Mouse (Mus musculus) CH12.LX (cell line): ENCODE results near the gene Plekhn1. TPM values are rescaled to one million over a fixed set of nuclear protein-coding genes. Genes with fewer than 3 reads are reported as not detected.
A peak's percentile ranks its signal among the peaks of the same experiment; 100 is the strongest.

Experiments
- DNase-seq: peaks from one replicate; pipeline ENCODE4 v3.0.0-alpha.2; 2013; ENCODE audit errors: extremely low read depth
- H3K27ac ChIP-seq: 2 replicates; pipeline ENCODE4 v1.5.1; 2012; ENCODE audit warnings: low read depth, mild to moderate bottlenecking, control low read depth, moderate library complexity; ENCODE audit not compliant: insufficient read depth
- H3K27me3 ChIP-seq: replicated peaks from 2 replicates; pipeline ENCODE3; 2012; ENCODE audit warnings: inconsistent platforms
- H3K36me3 ChIP-seq, 2 experiments: replicated peaks in 1 of 2; 2 replicates each; pipeline versions ENCODE3 to v1.6.1; 2012; ENCODE audit warnings: inconsistent platforms in 1 of 2, low read length in 1 of 2, mild to moderate bottlenecking in 1 of 2, mixed read lengths in 1 of 2, moderate library complexity in 1 of 2; ENCODE audit not compliant: control insufficient read depth in 1 of 2, insufficient read depth in 1 of 2
- H3K4me1 ChIP-seq, 2 experiments: 2 replicates each; pipeline ENCODE4 v1.6.1; 2012; ENCODE audit warnings: inconsistent platforms in 1 of 2, moderate library complexity in 1 of 2; ENCODE audit not compliant: insufficient read depth in 2 of 2, control insufficient read depth in 1 of 2
- H3K4me2 ChIP-seq: 2 replicates; pipeline ENCODE4 v1.6.1; 2012; ENCODE audit warnings: low read depth, mild to moderate bottlenecking, control low read depth; ENCODE audit not compliant: poor library complexity, insufficient read depth, severe bottlenecking
- H3K4me3 ChIP-seq, 3 experiments: fragments of 150-350 bp in 1 of 3; sonication (generic) in 1 of 3; replicated peaks in 1 of 3; 2 replicates each; pipeline versions ENCODE3 to v1.5.1; 2011 to 2012; ENCODE audit warnings: low read depth in 2 of 3, low read length in 2 of 3, mild to moderate bottlenecking in 2 of 3, moderate library complexity in 2 of 3, control low read depth in 1 of 3, improper control_type of control experiment in 1 of 3, inconsistent platforms in 1 of 3, mixed read lengths in 1 of 3; ENCODE audit not compliant: poor library complexity in 1 of 3
- H3K79me2 ChIP-seq: replicated peaks from 2 replicates; pipeline ENCODE4 v1.6.1; 2012; ENCODE audit warnings: mild to moderate bottlenecking, moderate library complexity; ENCODE audit not compliant: control insufficient read depth, poor library complexity, insufficient read depth, severe bottlenecking; ENCODE audit errors: extremely low read depth
- H3K9ac ChIP-seq: 2 replicates; pipeline ENCODE4 v1.6.1; 2012; ENCODE audit warnings: low read depth, mild to moderate bottlenecking, control low read depth, moderate library complexity; ENCODE audit not compliant: insufficient read depth
- H3K9me3 ChIP-seq: replicated peaks from 2 replicates; pipeline ENCODE3; 2012; ENCODE audit warnings: low read length, inconsistent platforms, mixed read lengths
- BHLHE40 ChIP-seq: IDR thresholded peaks from 2 replicates; pipeline ENCODE4 v1.6.1; 2011; ENCODE audit warnings: mild to moderate bottlenecking, low read depth, low read length, improper control_type of control experiment
- CHD1 ChIP-seq: IDR thresholded peaks from 2 replicates; pipeline ENCODE4 v1.6.1; 2012; ENCODE audit warnings: low read depth, low read length, improper control_type of control experiment, inconsistent platforms
- CHD2 ChIP-seq: IDR thresholded peaks from 2 replicates; pipeline ENCODE4 v1.6.1; 2011; ENCODE audit warnings: low read length, improper control_type of control experiment
- CTCF ChIP-seq, 2 experiments: IDR thresholded peaks in 1 of 2; conservative IDR thresholded peaks in 1 of 2; 2 replicates each; pipeline ENCODE4 v1.5.1; 2011 to 2012; ENCODE audit warnings: low read depth in 2 of 2, low read length in 2 of 2, improper control_type of control experiment in 1 of 2, inconsistent platforms in 1 of 2, mild to moderate bottlenecking in 1 of 2, moderate library complexity in 1 of 2
- E2F4 ChIP-seq: IDR thresholded peaks from 2 replicates; pipeline ENCODE4 v1.6.1; 2011; ENCODE audit warnings: low read depth, low read length, improper control_type of control experiment; ENCODE audit not compliant: insufficient replicate concordance
- ELF1 ChIP-seq: IDR thresholded peaks from 2 replicates; pipeline ENCODE4 v1.6.1; 2014; ENCODE audit warnings: low read depth, mild to moderate bottlenecking, inconsistent platforms, low read length, improper control_type of control experiment
- EP300 ChIP-seq: IDR thresholded peaks from 2 replicates; pipeline ENCODE4 v1.6.1; 2011; ENCODE audit warnings: low read length, improper control_type of control experiment
- GABPA ChIP-seq: IDR thresholded peaks from 2 replicates; pipeline ENCODE4 v1.6.1; 2012; ENCODE audit warnings: low read depth, low read length, improper control_type of control experiment, inconsistent platforms; ENCODE audit not compliant: insufficient replicate concordance
- HCFC1 ChIP-seq: IDR thresholded peaks from 2 replicates; pipeline ENCODE4 v1.6.1; 2012; ENCODE audit warnings: low read depth, mild to moderate bottlenecking, inconsistent platforms, low read length, improper control_type of control experiment
- IRF4 ChIP-seq: IDR thresholded peaks from 2 replicates; pipeline ENCODE4 v1.6.1; 2014; ENCODE audit warnings: low read depth, mild to moderate bottlenecking, inconsistent platforms, low read length, improper control_type of control experiment
- JUND ChIP-seq: conservative IDR thresholded peaks from 2 replicates; pipeline ENCODE4 v1.6.1; 2011; ENCODE audit warnings: low read depth, low read length, improper control_type of control experiment
- KAT2A ChIP-seq: IDR thresholded peaks from 2 replicates; pipeline ENCODE4 v1.6.1; 2012; ENCODE audit warnings: low read length, improper control_type of control experiment, inconsistent platforms; ENCODE audit not compliant: insufficient replicate concordance
- MAFK ChIP-seq: IDR thresholded peaks from 2 replicates; pipeline ENCODE4 v1.6.1; 2011; ENCODE audit warnings: low read length, improper control_type of control experiment; ENCODE audit not compliant: insufficient replicate concordance
- MAX ChIP-seq: IDR thresholded peaks from 2 replicates; pipeline ENCODE4 v1.6.1; 2011; ENCODE audit warnings: low read length, improper control_type of control experiment
- MAZ ChIP-seq: IDR thresholded peaks from 2 replicates; pipeline ENCODE4 v1.6.1; 2012; ENCODE audit warnings: low read depth, mild to moderate bottlenecking, inconsistent platforms, low read length, improper control_type of control experiment, moderate library complexity
- MEF2A ChIP-seq: IDR thresholded peaks from 2 replicates; pipeline ENCODE4 v1.6.1; 2014; ENCODE audit warnings: low read depth, mild to moderate bottlenecking, inconsistent platforms, low read length, improper control_type of control experiment, borderline replicate concordance
- MXI1 ChIP-seq: IDR thresholded peaks from 2 replicates; pipeline ENCODE4 v1.6.1; 2011; ENCODE audit warnings: mild to moderate bottlenecking, low read depth, low read length, improper control_type of control experiment
- MYC ChIP-seq: IDR thresholded peaks from 2 replicates; pipeline ENCODE4 v1.6.1; 2011; ENCODE audit warnings: low read depth, mild to moderate bottlenecking, improper control_type of control experiment, low read length
- NELFE ChIP-seq: IDR thresholded peaks from 2 replicates; pipeline ENCODE4 v1.6.1; 2011; ENCODE audit warnings: low read depth, low read length, improper control_type of control experiment
- NRF1 ChIP-seq: IDR thresholded peaks from 2 replicates; pipeline ENCODE4 v1.6.1; 2014; ENCODE audit warnings: low read depth, mild to moderate bottlenecking, inconsistent platforms, low read length, improper control_type of control experiment, moderate library complexity
- PAX5 ChIP-seq: IDR thresholded peaks from 2 replicates; pipeline ENCODE4 v1.6.1; 2012; ENCODE audit warnings: low read length, inconsistent platforms, mixed read lengths
- POLR2A ChIP-seq: IDR thresholded peaks from 2 replicates; pipeline ENCODE4 v1.6.1; 2011; ENCODE audit warnings: low read depth, mild to moderate bottlenecking, improper control_type of control experiment, low read length
- POLR2AphosphoS2 ChIP-seq: IDR thresholded peaks from 2 replicates; pipeline ENCODE4 v1.6.1; 2011; ENCODE audit warnings: low read depth, low read length, improper control_type of control experiment
- RAD21 ChIP-seq: IDR thresholded peaks from 2 replicates; pipeline ENCODE4 v1.6.1; 2011; ENCODE audit warnings: low read depth, mild to moderate bottlenecking, low read length, improper control_type of control experiment, moderate library complexity
- RCOR1 ChIP-seq: conservative IDR thresholded peaks from 2 replicates; pipeline ENCODE4 v1.6.1; 2012; ENCODE audit warnings: low read depth, mild to moderate bottlenecking, inconsistent platforms, low read length, improper control_type of control experiment
- SIN3A ChIP-seq: IDR thresholded peaks from 2 replicates; pipeline ENCODE4 v1.6.1; 2012; ENCODE audit warnings: low read length, improper control_type of control experiment, inconsistent platforms
- SMC3 ChIP-seq: IDR thresholded peaks from 2 replicates; pipeline ENCODE4 v1.6.1; 2011; ENCODE audit warnings: low read depth, low read length, improper control_type of control experiment
- TBP ChIP-seq: conservative IDR thresholded peaks from 2 replicates; pipeline ENCODE4 v1.6.1; 2011; ENCODE audit warnings: low read depth, low read length, improper control_type of control experiment
- TCF12 ChIP-seq: IDR thresholded peaks from 2 replicates; pipeline ENCODE4 v1.6.1; 2014; ENCODE audit warnings: low read depth, mild to moderate bottlenecking, inconsistent platforms, low read length, improper control_type of control experiment
- UBTF ChIP-seq: IDR thresholded peaks from 2 replicates; pipeline ENCODE4 v1.6.1; 2012; ENCODE audit warnings: low read depth, mild to moderate bottlenecking, inconsistent platforms, low read length, improper control_type of control experiment, moderate library complexity
- USF1 ChIP-seq: IDR thresholded peaks from 2 replicates; pipeline ENCODE4 v1.6.1; 2014; ENCODE audit warnings: low read depth, mild to moderate bottlenecking, inconsistent platforms, low read length, improper control_type of control experiment
- USF2 ChIP-seq: conservative IDR thresholded peaks from 2 replicates; pipeline ENCODE4 v1.6.1; 2011; ENCODE audit warnings: low read depth, low read length, improper control_type of control experiment
- ZKSCAN1 ChIP-seq: IDR thresholded peaks from 2 replicates; pipeline ENCODE4 v1.6.1; 2012; ENCODE audit warnings: low read depth, inconsistent platforms, low read length, improper control_type of control experiment, borderline replicate concordance
- ZMIZ1 ChIP-seq: IDR thresholded peaks from 2 replicates; pipeline ENCODE4 v1.6.1; 2012; ENCODE audit warnings: low read depth, mild to moderate bottlenecking, inconsistent platforms, low read length, improper control_type of control experiment
- ZNF384 ChIP-seq: IDR thresholded peaks from 2 replicates; pipeline ENCODE4 v1.6.1; 2012; ENCODE audit warnings: low read depth, low read length, improper control_type of control experiment, inconsistent platforms
- dilution Hi-C: fragments of 300-500 bp; cut with MboI; formaldehyde crosslinking; loops from 2 replicates; pipeline ENCODE4 v1.14.3; 2020; ENCODE audit warnings: low sequenced_read_pairs; ENCODE audit not compliant: extremely low pct_unique_long_range_greater_than_20kb, extremely low pct_ligation_motif_present
- in situ Hi-C: fragments of 300-500 bp; cut with MboI; formaldehyde crosslinking; loops from 3 replicates; pipeline ENCODE4 v1.14.3; 2019; ENCODE audit warnings: low sequenced_read_pairs, low pct_ligation_motif_present, low pct_unique_long_range_greater_than_20kb, mixed read lengths
- polyA plus RNA-seq: library from polyadenylated mRNA; unstranded; fragments of >175 nt; gene quantifications from 2 replicates; pipeline ENCODE4 v1.2.1, GENCODE M21; 2012; ENCODE audit warnings: low read depth; ENCODE audit not compliant: insufficient read length
- total RNA-seq, 2 experiments: library from RNA; depleted of rRNA; stranded (reverse); fragments of 300-350 nt in 1 of 2; fragments of >200 nt in 1 of 2; gene quantifications; 2 replicates each; pipeline ENCODE4 v1.2.3; 2012 to 2014

Gene Plekhn1
- total and polyA plus RNA-seq, 3 experiments = 3.3 to 9.7 (median 6.5) TPM

DNA sequence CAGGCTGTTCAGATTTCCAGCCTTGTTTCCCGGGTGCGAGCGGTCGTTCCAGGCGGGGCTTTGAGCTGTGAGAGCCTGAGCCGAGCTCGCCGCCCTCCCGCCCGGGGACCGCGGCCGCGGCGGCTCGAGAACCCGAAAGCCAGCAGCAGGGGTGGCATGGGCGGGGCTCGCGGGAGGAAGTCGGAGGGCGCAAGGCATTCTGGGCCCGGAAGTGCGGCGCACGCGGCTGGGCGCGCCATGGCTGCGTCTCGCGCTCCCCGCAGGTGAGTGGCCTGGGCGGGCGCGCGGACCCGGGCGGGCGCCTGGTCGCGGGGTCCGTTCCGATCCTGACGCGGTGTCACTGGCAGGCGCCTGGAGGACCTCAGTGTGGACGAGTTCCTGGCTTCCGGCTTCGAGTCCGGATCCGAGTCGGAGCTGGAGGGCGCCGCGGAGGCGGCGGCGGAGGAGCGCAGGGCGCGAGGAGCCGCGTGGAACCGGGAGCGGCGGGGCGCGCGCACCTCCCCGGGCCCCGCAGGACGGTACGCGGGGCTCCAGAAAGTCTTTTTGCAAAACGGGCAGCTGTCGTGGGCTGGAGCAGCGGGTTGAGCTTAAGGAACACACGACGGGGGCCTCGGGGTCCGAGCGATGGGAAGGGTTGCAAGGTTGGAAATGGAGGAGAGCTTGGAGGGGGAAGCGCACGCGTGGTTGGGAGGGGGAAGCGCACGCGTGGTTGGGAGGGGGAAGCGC, 1.3 kb upstream of the Plekhn1 start, which contains the start of gene Noc2l:
Gene Noc2l (plus strand): TSS at position 203 of the 726 bp plus-strand sequence.
- Histone ChIP-seq H3K9me3 (no peaks in the 10 kb centered on the region), H3K4me2 (peak within 1 kb of the TSS; percentile 75), H3K27me3 (no peaks in the 10 kb centered on the region), H3K36me3 (peaks cover 58 to 70% of the 10 kb centered on the region in 2 experiments), H3K4me3 (peak within 1 kb of the TSS; percentile 67 to 88 (median 85)), H3K4me1 (peaks cover 8 to 32% of the 10 kb centered on the region in 2 experiments), H3K27ac (peak within 1 kb of the TSS; percentile 79), H3K9ac (peak within 1 kb of the TSS; percentile 85), H3K79me2 (peaks cover 33% of the 10 kb centered on the region)
- in situ Hi-C loops (no loop called here), dilution Hi-C loops (no loop called here)
- DNase-seq = peak; percentile 88
- no peak for TF ChIP-seq TBP
- no peak for TF ChIP-seq SMC3
- TF ChIP-seq USF1 = no peak
- no peak for TF ChIP-seq MEF2A
- TF ChIP-seq ZKSCAN1 = no peak
- peak; percentile 84 for TF ChIP-seq NELFE
- TF ChIP-seq UBTF = peak; percentile 67; the same call in 1 of the 2 replicates
- no peak for TF ChIP-seq MAFK
- TF ChIP-seq USF2 = no peak
- peak; percentile 97 for TF ChIP-seq MXI1
- TF ChIP-seq POLR2AphosphoS2 = peak; percentile 56; the same call in 1 of the 2 replicates
- TF ChIP-seq BHLHE40 = peak; percentile 71
- no peak for TF ChIP-seq CHD1
- TF ChIP-seq ZMIZ1 = peak; percentile 66
- TF ChIP-seq MYC = peak; percentile 78
- no peak for TF ChIP-seq CTCF (conservative IDR thresholded peaks at IDR 0.05 in 1 of 2, IDR thresholded peaks at IDR 0.05 in 1 of 2; ENCODE audit: low read depth in 2 of 2, low read length in 2 of 2)
- peak; percentile 88 for TF ChIP-seq TCF12
- no peak for TF ChIP-seq MAZ
- no peak for TF ChIP-seq EP300
- no peak for TF ChIP-seq ZNF384
- no peak for TF ChIP-seq E2F4
- peak; percentile 89 for TF ChIP-seq ELF1
- TF ChIP-seq GABPA = no peak; the same call in 1 of the 2 replicates
- TF ChIP-seq IRF4 = no peak; the same call in 1 of the 2 replicates
- TF ChIP-seq RAD21 = no peak
- TF ChIP-seq PAX5 = no peak
- peak; percentile 86 for TF ChIP-seq HCFC1
- no peak for TF ChIP-seq CHD2
- TF ChIP-seq RCOR1 = no peak
- peak; percentile 90 for TF ChIP-seq SIN3A
- TF ChIP-seq POLR2A = peak; percentile 84
- no peak for TF ChIP-seq JUND
- peak; percentile 81; the same call in 1 of the 2 replicates for TF ChIP-seq KAT2A
- TF ChIP-seq MAX = peak; percentile 87
- peak; percentile 58 for TF ChIP-seq NRF1
